ENCODE assay signal across 10 mouse cellular contexts in genomic region chr9:46544326-46544725, GRCm38 (mm10).
A peak's percentile ranks its signal among the peaks of the same experiment; 100 is the strongest.
DNase-seq lines count a peak whose midpoint lies in the region.
"Had no signal": no experiment of that assay in that cellular context is flagged by ENCODE, and none has a peak within 500 bp of the region (broad histone marks: within the 10 kb centered on the region; RNA-seq: fewer than 3 reads in every experiment).

No protein-coding gene starts in this region.

- peak; percentile 22 for DNase-seq in left cerebral cortex, postnatal 4 days
- no peak for DNase-seq in left cerebral cortex, postnatal 10 days (ENCODE audit: extremely low spot score in 1 of 2, low spot score in 2 of 2)
- peak; percentile 68 for DNase-seq in cerebellum, adult 8-10 months
- DNase-seq in cerebellum, postnatal 14 days: peak; percentile 66 to 84
- no peak for DNase-seq in B cell, adult 2 months
- no peak for DNase-seq in urinary bladder, postnatal 14 days (ENCODE audit: low spot score)
- DNase-seq in urinary bladder, adult 18-20 months (ENCODE audit: low spot score in 2 of 2): no peak
- DNase-seq: adrenal gland, postnatal 14 days; gastrocnemius, postnatal 10 days; kidney, adult 2 months had no signal

- intact Hi-C loops in left cerebral cortex, postnatal 4 days (cut with DNase I): no loop called here
- intact Hi-C loops in left cerebral cortex, postnatal 10 days (cut with DNase I): no loop called here

Comparison
In these comparisons a context has a peak if more than half of its experiments do, and no peak if none do; other contexts are left out.
1. DNase-seq: peak in left cerebral cortex, postnatal 4 days (single experiment), cerebellum, adult 8-10 months (single experiment) and cerebellum, postnatal 14 days (2 of 2); none in left cerebral cortex, postnatal 10 days (0 of 2), B cell, adult 2 months (0 of 2), urinary bladder, postnatal 14 days (single experiment) and urinary bladder, adult 18-20 months (0 of 2).